Mouse (Mus musculus) testis, adult 2 months (tissue): Measurements from ENCODE around the gene Crlf1. TPM values are rescaled to one million over a fixed set of nuclear protein-coding genes. Genes with fewer than 3 reads are reported as not detected.

Experiments used
- H3K27ac ChIP-seq: fragments of 200-500 bp; 2 replicates; pipeline ENCODE4 v1.5.1; 2012; ENCODE audit warnings: low read depth, low read length; ENCODE audit not compliant: control insufficient read depth, insufficient read depth
- H3K27me3 ChIP-seq: fragments of 200-500 bp; 2 replicates; pipeline ENCODE4 v1.6.1; 2012; ENCODE audit warnings: mild to moderate bottlenecking, low read length, moderate library complexity; ENCODE audit not compliant: control insufficient read depth, insufficient read depth
- H3K36me3 ChIP-seq: fragments of 200-500 bp; 2 replicates; pipeline ENCODE4 v1.6.1; 2012; ENCODE audit warnings: mild to moderate bottlenecking, low read length; ENCODE audit not compliant: control insufficient read depth, insufficient read depth
- H3K4me1 ChIP-seq: fragments of 200-500 bp; 2 replicates; pipeline ENCODE4 v1.6.1; 2012; ENCODE audit warnings: low read length; ENCODE audit not compliant: control insufficient read depth, insufficient read depth
- H3K4me3 ChIP-seq: fragments of 200-500 bp; 2 replicates; pipeline ENCODE4 v1.5.1; 2012; ENCODE audit warnings: low read depth, mild to moderate bottlenecking, low read length, moderate library complexity, mixed read lengths; ENCODE audit not compliant: control insufficient read depth
- CTCF ChIP-seq: fragments of 200-500 bp; IDR thresholded peaks from 2 replicates; pipeline ENCODE4 v1.5.1; 2012; ENCODE audit warnings: low read depth, mild to moderate bottlenecking, inconsistent platforms, low read length, moderate library complexity; ENCODE audit not compliant: control insufficient read depth, insufficient read depth, insufficient replicate concordance
- POLR2A ChIP-seq: fragments of 200-500 bp; IDR thresholded peaks from 2 replicates; pipeline ENCODE4 v1.6.1; 2012; ENCODE audit warnings: low read depth, mild to moderate bottlenecking, inconsistent platforms, low read length, moderate library complexity; ENCODE audit not compliant: control insufficient read depth
- polyA plus RNA-seq: library from polyadenylated mRNA; depleted of rRNA; stranded (reverse); fragments of >200 nt; gene quantifications from 2 replicates; pipeline ENCODE4 v1.2.3, GENCODE M21; 2012

Crlf1 gene
- polyA plus RNA-seq, 1 experiment, result 126 TPM

DNA sequence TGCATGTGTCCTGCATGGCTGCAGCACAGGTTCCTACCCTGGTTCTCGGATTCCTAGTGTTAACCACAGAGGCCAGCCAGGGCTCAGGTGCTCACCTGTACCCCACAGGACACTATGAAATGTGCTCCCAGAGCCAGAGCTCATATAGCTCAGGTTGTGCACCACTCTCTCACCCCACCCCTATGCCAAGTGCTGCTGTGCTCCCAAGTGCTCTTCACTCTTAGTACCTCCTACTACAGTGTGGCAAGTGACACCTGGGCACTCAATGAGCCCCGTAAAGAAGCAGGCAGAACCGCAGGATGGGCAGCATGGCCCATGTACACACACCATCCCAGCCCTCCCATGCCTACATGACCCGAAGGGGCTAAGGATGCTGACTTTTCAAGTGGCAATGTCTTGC lies 24.2 kb upstream of the Crlf1 start:
- Histone ChIP-seq H3K27me3 (no peaks in the 10 kb centered on the region), H3K27ac (no peak overlapping the region), H3K4me3 (no peak overlapping the region), H3K36me3 (no peaks in the 10 kb centered on the region), H3K4me1 (peaks cover 2% of the 10 kb centered on the region)
- TF ChIP-seq POLR2A (no peak), CTCF (no peak)

DNA sequence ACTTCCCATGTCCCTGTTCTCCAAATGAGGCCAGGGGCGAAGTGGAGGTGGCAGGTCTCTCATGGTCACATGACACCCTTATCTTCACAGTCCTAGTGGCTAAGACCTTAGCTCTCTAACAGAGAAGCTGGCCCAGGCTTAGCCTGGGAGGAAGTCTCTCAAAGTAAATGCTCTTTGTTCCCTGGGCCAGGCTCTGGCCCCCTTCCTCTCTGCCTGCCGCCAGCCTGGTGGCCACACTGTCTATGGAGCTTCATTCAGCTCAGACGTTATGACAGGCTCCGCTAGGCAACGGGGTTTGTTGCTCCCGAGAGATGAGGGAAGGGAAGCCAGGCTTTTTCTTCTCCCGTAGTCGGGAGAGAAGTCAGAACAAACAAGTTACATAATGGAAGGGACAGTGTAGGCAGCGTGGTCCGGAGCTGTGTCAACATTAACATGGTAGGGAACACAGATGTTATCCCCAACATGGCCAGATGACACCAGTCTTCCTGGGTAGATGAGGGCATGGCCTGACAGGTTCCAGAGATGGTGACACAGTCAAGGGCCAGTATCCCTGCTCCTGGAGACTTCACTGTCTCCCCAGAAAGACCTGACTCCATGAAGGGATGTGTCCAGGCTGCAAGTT lies 23.6 kb upstream of the Crlf1 start:
- Histone ChIP-seq H3K27ac (peak overlapping the region; percentile 44), H3K36me3 (no peaks in the 10 kb centered on the region), H3K27me3 (no peaks in the 10 kb centered on the region), H3K4me1 (peaks cover 2% of the 10 kb centered on the region), H3K4me3 (no peak overlapping the region)
- TF ChIP-seq POLR2A (no peak), CTCF (no peak)

DNA sequence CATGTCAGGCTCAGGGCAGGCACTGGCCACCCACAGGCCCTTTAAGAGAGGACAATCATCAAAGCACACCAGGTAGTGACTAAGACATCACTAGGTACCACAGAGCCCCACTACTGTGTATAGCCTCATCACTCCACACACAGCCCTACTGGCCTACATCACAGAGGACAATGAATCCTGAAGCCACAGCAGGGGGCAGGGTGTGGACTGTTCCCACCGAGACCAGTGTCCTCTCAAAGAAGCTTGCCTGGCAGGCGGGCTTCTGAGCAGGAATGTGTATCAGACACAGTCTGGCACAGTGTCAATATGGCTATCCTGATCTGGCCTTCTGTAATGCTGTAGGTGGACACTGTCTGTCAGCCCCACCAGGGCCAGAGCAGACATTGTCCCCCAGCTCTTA lies 23.0 kb upstream of the Crlf1 start:
- no peaks in the 10 kb centered on the region for H3K36me3 ChIP-seq
- no peak overlapping the region for H3K4me3 ChIP-seq
- H3K27me3 ChIP-seq, result no peaks in the 10 kb centered on the region
- H3K27ac ChIP-seq, result peak overlapping the region; percentile 44; the same call in 1 of the 2 replicates
- TF ChIP-seq POLR2A (no peak), CTCF (no peak)
- H3K4me1 ChIP-seq, result peaks cover 2% of the 10 kb centered on the region

DNA sequence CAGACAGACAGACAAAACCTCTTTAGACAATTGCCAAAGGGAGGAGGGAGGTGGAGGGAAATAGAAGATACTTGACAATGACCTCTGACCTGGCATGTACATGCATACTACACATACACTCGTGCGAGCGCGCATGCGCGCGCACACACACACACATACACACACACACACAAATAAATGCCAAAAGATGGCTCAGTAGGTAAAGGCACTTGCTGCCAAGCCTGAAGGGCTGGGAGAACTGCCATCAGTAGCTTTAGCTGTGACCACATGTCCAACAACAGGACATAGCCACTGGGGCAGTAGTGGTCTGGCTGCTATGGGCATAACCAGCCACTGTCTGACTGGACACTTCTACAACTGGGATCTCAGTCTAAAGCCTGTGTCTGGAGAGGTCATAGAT lies 21.1 kb upstream of the Crlf1 start:
- no peaks in the 10 kb centered on the region for H3K36me3 ChIP-seq
- H3K27me3 ChIP-seq, result no peaks in the 10 kb centered on the region
- H3K4me1 ChIP-seq, result peaks cover 7% of the 10 kb centered on the region
- H3K27ac ChIP-seq, result no peak overlapping the region
- no peak overlapping the region for H3K4me3 ChIP-seq
- TF ChIP-seq CTCF (no peak), POLR2A (no peak)

DNA sequence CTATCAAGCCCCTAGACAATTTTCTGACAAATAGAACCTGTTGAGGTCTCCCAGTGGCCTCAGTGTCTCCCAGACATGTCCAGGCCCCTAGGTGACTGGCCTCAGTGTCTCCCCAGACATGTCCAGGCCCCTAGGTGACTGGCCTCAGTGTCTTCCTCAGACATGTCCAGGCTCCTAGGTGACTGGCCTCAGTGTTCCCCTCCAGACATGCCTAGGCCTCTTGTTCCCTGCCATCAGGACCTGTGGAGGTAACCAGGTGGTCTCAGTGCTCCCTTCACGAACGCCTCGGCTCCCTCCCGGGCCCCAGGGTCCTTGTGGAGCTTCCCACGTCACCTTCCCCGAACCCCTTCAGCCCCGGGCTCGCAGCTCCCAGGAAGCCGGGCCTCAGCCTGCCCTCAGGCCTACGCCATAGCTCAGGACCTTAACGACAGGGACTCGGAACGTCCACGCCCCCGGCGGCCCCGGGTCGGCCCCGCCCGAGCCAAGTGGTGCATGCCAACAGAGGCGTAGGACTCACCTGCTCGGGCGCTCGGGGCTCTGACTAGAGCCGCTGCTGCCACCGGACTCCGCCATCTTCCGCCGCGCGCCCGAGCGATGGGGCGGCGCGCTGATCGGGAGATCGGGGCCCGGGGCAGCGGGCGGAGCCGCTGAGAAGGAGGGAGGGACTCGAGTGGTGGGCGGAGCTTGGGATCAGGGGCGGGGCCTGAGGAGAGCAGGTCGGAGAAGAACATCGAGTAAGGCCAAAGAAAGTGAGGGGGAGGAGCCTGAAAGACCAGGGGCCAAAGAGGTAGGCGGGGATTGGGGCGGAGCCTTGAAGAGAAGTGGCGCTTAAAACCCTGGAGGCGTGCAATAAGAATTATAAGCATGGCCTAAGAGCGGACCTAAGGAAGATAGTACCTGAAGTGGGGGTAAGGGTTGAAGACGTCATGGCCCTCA lies 16.4 kb upstream of the Crlf1 start, which contains the start of gene Klhl26:
Gene Klhl26 (minus strand): TSS at position 636 of the 936 bp plus-strand sequence.
- Histone ChIP-seq H3K27ac (peak within 1 kb of the TSS; percentile 85), H3K36me3 (no peaks in the 10 kb centered on the region), H3K4me3 (peak within 1 kb of the TSS; percentile 88), H3K27me3 (no peaks in the 10 kb centered on the region), H3K4me1 (peaks cover 18% of the 10 kb centered on the region)
- TF ChIP-seq CTCF (no peak), POLR2A (no peak)

DNA sequence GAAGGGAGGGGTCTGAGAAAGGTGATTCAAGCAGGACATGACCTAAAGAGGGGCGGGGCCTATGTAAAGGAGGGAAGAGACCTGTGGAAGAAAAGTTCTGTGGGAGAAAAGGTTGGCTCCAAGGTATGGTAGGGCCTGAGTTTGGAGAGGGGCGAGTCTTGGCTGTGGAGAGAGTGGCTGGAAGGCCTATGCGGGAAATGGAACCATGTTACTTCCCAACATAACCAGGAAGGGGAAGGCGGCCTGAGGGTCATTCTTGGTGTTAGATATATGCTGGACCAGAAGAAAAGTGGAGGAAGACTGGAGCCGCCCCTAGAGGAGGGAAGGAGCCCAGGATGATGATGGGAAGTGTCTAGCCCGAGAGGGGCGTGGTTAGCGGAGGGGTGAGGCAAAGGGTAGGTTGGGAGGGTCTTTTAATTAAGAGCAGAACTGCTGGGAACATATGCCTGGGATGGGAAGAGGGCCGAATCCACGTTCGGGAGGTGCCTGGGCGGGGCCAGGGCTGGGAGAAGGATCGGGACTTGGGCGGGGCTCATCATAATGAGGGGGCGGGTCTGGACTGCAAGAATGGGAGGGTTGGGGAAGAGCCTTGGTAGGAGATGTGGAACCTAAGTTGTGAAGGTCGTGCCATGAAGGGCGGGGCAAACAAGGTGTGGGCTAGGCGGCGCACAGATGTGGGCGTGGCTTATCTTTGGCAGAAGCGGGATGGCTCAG lies 15.5 kb upstream of the Crlf1 start:
- Histone ChIP-seq H3K4me1 (peaks cover 18% of the 10 kb centered on the region), H3K27me3 (no peaks in the 10 kb centered on the region), H3K4me3 (peak overlapping the region; percentile 88), H3K27ac (peak overlapping the region; percentile 54), H3K36me3 (no peaks in the 10 kb centered on the region)
- TF ChIP-seq CTCF, result no peak
- no peak for TF ChIP-seq POLR2A

DNA sequence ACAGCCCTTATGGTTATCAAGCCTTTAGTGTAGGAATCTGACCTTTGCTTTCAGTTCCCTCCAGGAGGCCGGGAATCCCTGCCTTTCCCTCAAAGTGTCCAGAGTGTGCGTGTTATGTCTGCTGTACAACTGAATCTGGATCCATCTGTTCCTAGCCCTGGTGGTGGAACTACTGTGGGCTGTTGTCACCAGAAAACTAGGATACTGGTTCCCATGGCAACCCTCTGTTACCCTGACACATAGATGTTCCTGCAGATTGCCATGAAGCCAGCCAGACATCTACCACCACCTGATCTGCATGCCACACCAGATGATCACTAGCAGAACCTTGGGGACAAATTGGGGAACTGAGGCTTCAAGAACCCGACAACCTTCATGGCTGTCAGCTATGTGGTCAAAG lies 11.1 kb upstream of the Crlf1 start:
- Histone ChIP-seq H3K4me1 (peaks cover 16% of the 10 kb centered on the region), H3K36me3 (no peaks in the 10 kb centered on the region), H3K27ac (no peak overlapping the region), H3K4me3 (no peak overlapping the region), H3K27me3 (no peaks in the 10 kb centered on the region)
- TF ChIP-seq POLR2A, result no peak
- TF ChIP-seq CTCF, result no peak
